Mouse (Mus musculus): ENCODE measurements around the gene Ltbp2.

GRCm38 (mm10) chr12:84829109-84829724, 47.1 kb downstream of the Ltbp2 start:
- TF ChIP-seq GATA1 (IDR thresholded peaks at IDR 0.05; ENCODE audit: low read length) (no peak), TAL1 (IDR thresholded peaks at IDR 0.05; ENCODE audit: low read length) (no peak)
